Mouse (Mus musculus) midbrain, embryonic 11.5 days (tissue): ENCODE results near the gene Med26. TPM values are rescaled to one million over a fixed set of nuclear protein-coding genes. Genes with fewer than 3 reads are reported as not detected.

Experiments
- ATAC-seq: fragments of 200-750 bp; cut with Nextera tagmentation; 2 replicates; pipeline ENCODE4 v1.8.0; 2017; ENCODE audit warnings: moderate TSS enrichment, moderate library complexity; ENCODE audit not compliant: low FRiP score
- DNase-seq: peaks from one replicate; pipeline ENCODE4 v3.0.0; 2015; ENCODE audit warnings: low spot score; ENCODE audit errors: missing footprints
- H3K27ac ChIP-seq: fragments of 300-500 bp; sonication (generic); 2 replicates; pipeline ENCODE4 v1.5.1; 2014; ENCODE audit warnings: low read depth, low read length
- H3K27me3 ChIP-seq: fragments of 300-500 bp; sonication (generic); 2 replicates; pipeline ENCODE4 v1.6.1; 2014; ENCODE audit warnings: mild to moderate bottlenecking, low read length, moderate library complexity, mixed read lengths; ENCODE audit not compliant: control insufficient read depth, insufficient read depth
- H3K36me3 ChIP-seq: fragments of 300-500 bp; sonication (generic); 2 replicates; pipeline ENCODE4 v1.6.1; 2014; ENCODE audit warnings: mild to moderate bottlenecking, low read length, moderate library complexity, mixed read lengths; ENCODE audit not compliant: control insufficient read depth, insufficient read depth
- H3K4me1 ChIP-seq: fragments of 300-500 bp; sonication (generic); 2 replicates; pipeline ENCODE4 v1.6.1; 2014; ENCODE audit warnings: low read length; ENCODE audit not compliant: control insufficient read depth, insufficient read depth
- H3K4me2 ChIP-seq: fragments of 300-500 bp; sonication (generic); 2 replicates; pipeline ENCODE4 v1.6.1; 2014; ENCODE audit warnings: mild to moderate bottlenecking, moderate library complexity
- H3K4me3 ChIP-seq: fragments of 300-500 bp; sonication (generic); 2 replicates; pipeline ENCODE4 v1.5.1; 2014; ENCODE audit warnings: low read depth, low read length
- H3K9ac ChIP-seq: fragments of 300-500 bp; sonication (generic); 2 replicates; pipeline ENCODE4 v1.6.1; 2014; ENCODE audit warnings: low read length
- H3K9me3 ChIP-seq: fragments of 300-500 bp; sonication (generic); 2 replicates; pipeline ENCODE4 v1.6.1; 2016; ENCODE audit warnings: low read length; ENCODE audit not compliant: control insufficient read depth
- WGBS: fragments of 180-500 bp; shearing (Covaris S2); extraction: QIAGEN DNeasy Blood & Tissue Kit; methylation state at CpG from one replicate; pipeline ENCODE4 v1.1.7; 2014; 5-methylcytosine and 5-hydroxymethylcytosine counted together
- polyA plus RNA-seq: library from polyadenylated mRNA; unstranded; fragments of >200 nt; fragmentation: Nextera tagmentation; extraction: Ambion mirVana; gene quantifications from 2 replicates; pipeline ENCODE4 v1.2.1, GENCODE M21; 2014

Med26 gene
- polyA plus RNA-seq: 11.0 and 13.6 TPM in 2 replicates

DNA sequence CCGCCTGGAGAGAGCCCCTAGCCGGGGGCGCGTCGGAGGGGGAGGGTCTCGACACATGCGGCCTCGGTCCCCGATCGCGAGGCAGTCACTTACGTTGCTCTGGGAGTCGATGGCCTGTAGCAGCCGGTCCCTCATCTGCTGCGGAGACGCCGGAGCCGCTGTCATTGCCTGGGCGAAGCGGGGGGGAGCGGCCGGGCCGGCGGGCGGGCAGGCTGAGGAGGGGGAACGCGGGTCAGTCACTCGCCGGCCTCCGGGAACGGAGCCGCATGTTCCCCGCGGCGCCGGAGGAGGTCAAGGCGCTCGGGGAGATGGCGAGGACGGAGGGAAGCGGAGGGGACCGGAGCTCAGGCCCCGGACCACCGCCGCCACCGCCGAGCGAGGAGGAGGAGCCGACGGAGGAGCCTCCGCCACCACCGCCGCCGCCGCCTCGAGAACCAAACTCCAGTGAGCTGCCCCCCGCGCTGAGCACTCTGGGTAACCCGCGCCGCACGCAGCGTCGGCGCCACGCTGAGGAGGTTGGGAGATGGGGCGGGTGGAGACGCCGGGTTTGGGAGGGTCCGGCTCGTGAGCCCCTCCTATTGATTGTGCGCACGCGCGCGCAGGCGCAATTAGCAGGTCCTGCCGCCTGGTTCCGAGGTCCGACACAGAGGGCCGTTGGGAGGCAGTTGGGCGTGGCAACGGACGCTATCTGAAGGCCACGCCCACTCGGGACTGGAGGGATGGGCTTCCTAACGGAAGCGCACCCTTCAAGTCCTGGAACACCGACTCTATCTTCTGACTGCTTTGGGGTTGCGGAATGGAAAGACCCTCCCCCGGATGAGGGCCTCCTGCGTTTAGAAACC is at the start of gene Med26:
Med26 (minus strand) TSS at position 469 of the 842 bp plus-strand sequence.
- Histone ChIP-seq H3K4me2 (peak within 1 kb of the TSS; percentile 98), H3K27me3 (no peaks in the 10 kb centered on the region), H3K9me3 (no peaks in the 10 kb centered on the region), H3K4me3 (peak within 1 kb of the TSS; percentile 94), H3K9ac (peak within 1 kb of the TSS; percentile 93), H3K36me3 (no peaks in the 10 kb centered on the region), H3K4me1 (peaks cover 14% of the 10 kb centered on the region), H3K27ac (peak within 1 kb of the TSS; percentile 81)
- DNase-seq: peak; percentile 100
- ATAC-seq: peak; percentile 97
- under 1% methylated on average over 66 of the region's 92 CpGs for WGBS

DNA sequence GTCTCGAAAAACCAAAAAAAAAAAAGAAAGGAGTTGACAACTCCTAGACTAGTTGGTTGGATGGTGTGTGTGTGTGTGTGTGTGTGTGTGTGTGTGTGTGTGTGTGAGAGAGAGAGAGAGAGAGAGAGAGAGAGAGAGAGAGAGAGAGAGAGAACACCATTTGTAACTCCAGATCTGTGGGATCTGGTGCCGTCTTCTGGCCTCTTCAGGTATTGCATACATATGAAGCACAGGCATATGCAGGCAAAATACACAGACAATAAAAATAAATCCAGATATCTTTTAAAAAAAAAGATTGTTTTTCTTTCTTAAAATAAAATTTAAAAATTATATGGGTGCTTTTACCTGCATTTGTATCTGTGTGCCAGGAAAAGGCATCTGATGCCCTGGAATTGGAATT is 42.1 kb upstream of the Med26 start:
- WGBS: 74% methylated on average over 2 of the region's 2 CpGs

GRCm38 (mm10) chr8:72589286-72589685 is 41.2 kb upstream of the Med26 start:
- no peaks in the 10 kb centered on the region for H3K4me1 ChIP-seq
- no peak overlapping the region for H3K4me3 ChIP-seq
- H3K27me3 ChIP-seq: no peaks in the 10 kb centered on the region
- no peak for ATAC-seq
- H3K4me2 ChIP-seq: no peak overlapping the region
- no peak overlapping the region for H3K27ac ChIP-seq
- DNase-seq: no peak
- no peak overlapping the region for H3K9ac ChIP-seq
- H3K9me3 ChIP-seq: no peaks in the 10 kb centered on the region
- H3K36me3 ChIP-seq: no peaks in the 10 kb centered on the region
- WGBS: 81% methylated on average over 7 of the region's 7 CpGs

More for the DNA sequence above, 42.1 kb upstream of the Med26 start:
- no peak overlapping the region for H3K9ac ChIP-seq
- no peaks in the 10 kb centered on the region for H3K4me1 ChIP-seq
- DNase-seq (no peak), ATAC-seq (no peak)
- no peaks in the 10 kb centered on the region for H3K36me3 ChIP-seq
- H3K4me3 ChIP-seq: no peak overlapping the region
- H3K9me3 ChIP-seq: no peaks in the 10 kb centered on the region
- H3K27me3 ChIP-seq: no peaks in the 10 kb centered on the region
- no peak overlapping the region for H3K4me2 ChIP-seq
- H3K27ac ChIP-seq: no peak overlapping the region

- no peaks in the 10 kb centered on the region for H3K36me3 ChIP-seq
- whole genome bisulfite sequencing: 94% methylated on average over 10 of the region's 10 CpGs
- no peaks in the 10 kb centered on the region for H3K27me3 ChIP-seq
- ATAC-seq (no peak), DNase-seq (no peak)
- H3K4me1 ChIP-seq: no peaks in the 10 kb centered on the region
- H3K4me2 ChIP-seq: no peak overlapping the region
- no peak overlapping the region for H3K4me3 ChIP-seq
- H3K9me3 ChIP-seq: no peaks in the 10 kb centered on the region
- H3K27ac ChIP-seq: no peak overlapping the region
- no peak overlapping the region for H3K9ac ChIP-seq
Observed at GRCm38 (mm10) chr8:72588865-72589264, 40.8 kb upstream of the Med26 start.

DNA sequence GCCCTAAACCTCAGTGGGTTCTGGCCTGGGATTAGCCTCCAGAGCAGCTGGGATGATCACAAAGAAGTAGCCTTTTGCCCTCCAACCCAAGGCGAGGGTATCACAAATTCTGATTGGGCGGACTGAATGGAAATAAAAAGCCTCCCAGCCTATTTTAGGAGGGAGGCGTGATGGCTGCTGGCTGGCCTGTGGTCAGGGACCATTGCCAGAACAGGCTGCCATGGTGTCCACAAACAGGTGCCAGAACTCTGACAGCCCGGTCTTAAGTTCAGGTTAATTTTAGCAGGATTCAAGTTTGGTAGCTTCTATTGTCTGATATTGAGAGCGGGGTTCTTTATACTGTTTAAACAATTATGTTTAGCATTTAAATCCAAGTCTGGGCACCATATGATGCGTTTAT is 39.7 kb upstream of the Med26 start:
- no peak for ATAC-seq
- no peaks in the 10 kb centered on the region for H3K4me1 ChIP-seq
- no peak overlapping the region for H3K9ac ChIP-seq
- H3K36me3 ChIP-seq: no peaks in the 10 kb centered on the region
- 68% methylated on average over 6 of the region's 6 CpGs for WGBS
- H3K9me3 ChIP-seq: no peaks in the 10 kb centered on the region
- no peak overlapping the region for H3K27ac ChIP-seq
- H3K4me2 ChIP-seq: no peak overlapping the region
- H3K27me3 ChIP-seq: no peaks in the 10 kb centered on the region
- no peak overlapping the region for H3K4me3 ChIP-seq
- DNase-seq: no peak

DNA sequence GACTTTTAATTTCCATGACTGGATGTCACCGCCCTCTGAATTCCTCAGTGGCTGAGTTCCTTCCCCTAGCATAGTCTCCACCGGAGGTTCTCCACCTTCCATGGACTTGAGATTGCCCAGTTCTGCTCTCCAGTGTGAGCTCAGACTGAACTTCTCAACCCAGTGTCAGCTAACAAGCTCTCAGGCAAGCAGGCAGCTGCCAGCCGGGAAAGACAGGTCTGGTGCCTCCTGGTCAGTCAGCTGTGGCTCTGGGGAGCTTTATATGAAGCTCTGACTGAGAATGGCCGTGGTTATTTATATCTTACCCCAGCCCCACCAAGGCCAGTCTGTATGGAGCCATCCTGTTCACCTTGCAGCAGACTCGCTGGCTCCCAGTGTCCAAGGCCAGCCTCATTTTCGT is 36.3 kb upstream of the Med26 start:
- no peak overlapping the region for H3K4me2 ChIP-seq
- H3K9me3 ChIP-seq: no peaks in the 10 kb centered on the region
- no peak for ATAC-seq
- no peaks in the 10 kb centered on the region for H3K4me1 ChIP-seq
- DNase-seq: no peak
- WGBS: 80% methylated on average over 6 of the region's 6 CpGs
- H3K9ac ChIP-seq: no peak overlapping the region
- no peak overlapping the region for H3K27ac ChIP-seq
- H3K27me3 ChIP-seq: no peaks in the 10 kb centered on the region
- H3K36me3 ChIP-seq: no peaks in the 10 kb centered on the region
- no peak overlapping the region for H3K4me3 ChIP-seq

- Histone ChIP-seq H3K9ac (no peak overlapping the region), H3K9me3 (no peaks in the 10 kb centered on the region), H3K4me1 (no peaks in the 10 kb centered on the region), H3K36me3 (no peaks in the 10 kb centered on the region), H3K4me3 (no peak overlapping the region), H3K27me3 (no peaks in the 10 kb centered on the region), H3K4me2 (no peak overlapping the region), H3K27ac (no peak overlapping the region)
- DNase-seq (no peak), ATAC-seq (no peak)
- 84% methylated on average over 7 of the region's 7 CpGs for WGBS
Observed at GRCm38 (mm10) chr8:72583056-72583771, 35.1 kb upstream of the Med26 start.

DNA sequence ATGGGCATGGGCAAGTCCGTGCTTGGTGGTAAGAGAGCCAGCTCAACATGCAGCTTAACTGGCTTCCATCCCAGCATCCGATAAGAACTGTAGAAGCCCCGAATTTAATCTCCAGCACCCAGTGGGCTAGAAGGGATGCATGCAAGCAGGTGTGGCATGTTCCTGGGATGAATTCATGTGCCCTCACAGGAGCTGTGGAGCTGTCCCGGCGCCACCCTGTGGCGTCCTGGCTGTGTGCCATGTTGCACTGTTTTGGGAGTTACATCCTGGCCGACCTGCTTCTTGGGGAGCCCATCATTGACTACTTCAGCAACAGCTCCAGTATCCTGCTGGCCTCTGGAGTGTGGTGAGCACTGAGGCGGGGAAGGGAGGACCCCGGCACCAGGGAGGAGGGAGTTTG is 31.3 kb upstream of the Med26 start:
- Histone ChIP-seq H3K27me3 (no peaks in the 10 kb centered on the region), H3K9ac (no peak overlapping the region), H3K4me1 (no peaks in the 10 kb centered on the region), H3K9me3 (no peaks in the 10 kb centered on the region), H3K36me3 (no peaks in the 10 kb centered on the region), H3K4me2 (no peak overlapping the region), H3K27ac (no peak overlapping the region), H3K4me3 (no peak overlapping the region)
- 69% methylated on average over 9 of the region's 9 CpGs for WGBS
- DNase-seq (no peak), ATAC-seq (no peak)

DNA sequence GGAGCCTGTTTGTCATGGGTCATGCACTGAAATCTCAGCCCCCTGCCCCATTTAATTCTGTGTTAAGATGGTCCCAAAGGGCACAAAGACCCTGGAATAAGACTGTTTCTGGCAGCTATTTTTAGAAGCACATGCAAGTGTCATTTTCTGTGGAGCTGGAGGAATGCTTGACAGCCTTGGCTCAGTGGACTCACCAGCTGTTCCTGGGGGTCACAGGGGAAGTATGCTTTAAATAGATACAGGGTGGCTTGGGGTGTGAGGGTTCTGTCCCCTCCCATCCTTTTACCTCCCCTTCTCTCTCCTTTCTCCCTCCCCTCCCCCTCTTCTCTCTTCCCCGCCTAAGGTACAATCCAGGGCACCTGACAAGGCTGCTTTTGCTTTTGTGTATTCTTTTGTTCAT is 29.9 kb upstream of the Med26 start:
- no peaks in the 10 kb centered on the region for H3K9me3 ChIP-seq
- ATAC-seq (no peak), DNase-seq (no peak)
- H3K27ac ChIP-seq: no peak overlapping the region
- no peaks in the 10 kb centered on the region for H3K4me1 ChIP-seq
- H3K36me3 ChIP-seq: no peaks in the 10 kb centered on the region
- no peak overlapping the region for H3K4me2 ChIP-seq
- H3K27me3 ChIP-seq: no peaks in the 10 kb centered on the region
- H3K4me3 ChIP-seq: no peak overlapping the region
- no peak overlapping the region for H3K9ac ChIP-seq
- WGBS: 86% methylated on average over 1 of the region's 1 CpGs
